Mouse (Mus musculus): ENCODE results near the gene Itih5. TPM values are rescaled to one million over a fixed set of nuclear protein-coding genes. Genes with fewer than 3 reads are reported as not detected.

The Itih5 gene
- total RNA-seq, 2 experiments from 2014 or later = 0.91 to 1.3 TPM

DNA sequence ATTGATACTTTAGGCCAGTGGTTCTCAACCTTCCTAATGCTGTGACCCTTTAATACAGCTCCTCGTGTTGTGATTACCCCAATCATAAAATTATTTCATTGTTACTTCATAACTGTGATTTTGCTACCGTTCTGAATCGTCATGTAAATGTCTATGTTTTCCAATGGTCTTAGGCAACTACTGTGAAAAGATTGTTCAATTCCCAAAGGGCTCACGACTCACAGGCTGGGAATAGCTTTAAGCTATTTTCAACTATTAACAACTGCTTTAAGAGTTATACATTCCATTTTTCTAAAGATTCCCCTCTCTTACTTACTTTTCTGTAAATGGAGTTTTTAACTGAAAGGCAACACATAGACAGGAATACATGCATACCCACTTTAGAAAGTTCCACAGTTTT is 8.6 kb downstream of the Itih5 start:
- no peak for ATAC-seq (replicated peaks; ENCODE audit: low FRiP score, poor library complexity, severe bottlenecking)

DNA sequence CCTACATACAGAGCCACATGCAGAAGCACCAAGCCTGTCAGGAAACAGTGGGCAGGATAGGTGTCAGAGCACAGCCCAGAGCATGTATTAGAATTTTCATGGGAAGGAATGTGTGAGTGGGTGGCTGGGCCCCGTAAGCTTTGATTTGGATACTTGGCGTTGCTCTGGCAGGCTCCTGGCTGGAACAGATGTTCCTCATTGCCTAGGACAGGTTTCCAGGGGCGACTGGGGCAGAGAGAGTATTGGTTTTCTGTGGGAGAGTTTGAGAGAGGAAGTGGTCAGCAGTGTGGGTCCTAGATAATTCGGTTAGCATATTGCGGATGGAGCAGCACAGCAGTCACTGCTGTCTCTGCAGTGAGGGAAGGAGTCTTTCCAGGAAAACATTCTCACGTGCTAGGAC is 13.3 kb downstream of the Itih5 start:
- ATAC-seq (replicated peaks; ENCODE audit: low FRiP score, poor library complexity, severe bottlenecking) = no peak

DNA sequence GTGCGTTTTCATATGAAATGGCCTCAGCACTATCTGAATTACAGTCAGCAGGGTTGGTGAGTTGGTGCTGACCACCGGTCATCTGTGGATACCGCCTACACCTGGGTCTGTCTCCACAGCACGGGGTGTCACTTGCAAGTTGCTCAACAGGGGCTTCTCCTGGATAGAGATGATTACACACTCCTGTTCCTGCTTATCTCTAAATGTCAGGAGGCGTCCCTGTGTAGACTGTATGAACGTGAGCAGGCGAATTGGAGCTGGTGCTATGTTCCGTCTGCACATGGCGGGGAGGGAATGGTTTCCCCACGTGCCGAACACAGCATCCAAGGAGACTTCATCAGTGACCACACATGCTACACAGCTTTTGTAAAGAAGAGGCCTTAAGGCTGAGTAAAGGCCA is 13.9 kb downstream of the Itih5 start:
- ATAC-seq (replicated peaks; ENCODE audit: low FRiP score, poor library complexity, severe bottlenecking) = no peak

DNA sequence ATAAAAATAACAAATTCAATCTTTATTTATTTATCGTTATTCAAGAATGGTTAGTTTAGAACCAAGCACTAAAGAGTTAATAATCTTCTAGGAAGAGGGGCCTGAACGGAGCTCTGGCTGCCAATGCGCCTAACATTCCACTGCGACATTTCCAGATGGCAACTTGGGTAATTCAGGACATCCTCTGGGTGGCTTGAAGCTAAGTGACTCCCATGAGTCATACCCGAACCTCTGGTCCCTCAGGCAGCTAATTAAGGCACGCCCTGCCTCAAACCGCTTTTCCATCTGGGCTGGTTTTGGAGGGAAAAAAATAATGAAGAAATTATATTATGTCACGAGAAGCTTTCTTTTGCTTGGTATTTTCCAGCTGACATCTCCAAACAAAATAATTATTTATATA is 14.6 kb downstream of the Itih5 start:
- no peak for ATAC-seq (replicated peaks; ENCODE audit: low FRiP score, poor library complexity, severe bottlenecking)

DNA sequence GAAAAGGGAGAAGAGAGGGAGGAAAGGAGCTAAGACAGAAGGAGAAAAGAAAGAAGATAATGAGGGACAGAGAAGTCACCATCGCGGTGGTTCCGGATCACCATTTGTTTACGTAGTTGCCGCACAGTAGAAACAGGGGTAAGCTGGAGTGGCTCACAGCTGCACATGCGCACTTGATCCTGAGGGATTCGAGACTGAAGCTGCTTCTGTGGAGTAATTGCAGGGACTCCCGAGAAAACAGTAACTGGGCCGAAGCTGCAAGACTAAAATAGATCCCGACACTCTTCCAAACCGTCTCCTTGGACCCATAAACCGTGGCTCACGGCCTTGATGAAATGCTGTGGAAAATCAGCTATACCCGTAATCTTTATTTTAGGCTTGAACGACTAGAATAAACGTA is 16.6 kb downstream of the Itih5 start:
- no peak for ATAC-seq (replicated peaks; ENCODE audit: low FRiP score, poor library complexity, severe bottlenecking)

DNA sequence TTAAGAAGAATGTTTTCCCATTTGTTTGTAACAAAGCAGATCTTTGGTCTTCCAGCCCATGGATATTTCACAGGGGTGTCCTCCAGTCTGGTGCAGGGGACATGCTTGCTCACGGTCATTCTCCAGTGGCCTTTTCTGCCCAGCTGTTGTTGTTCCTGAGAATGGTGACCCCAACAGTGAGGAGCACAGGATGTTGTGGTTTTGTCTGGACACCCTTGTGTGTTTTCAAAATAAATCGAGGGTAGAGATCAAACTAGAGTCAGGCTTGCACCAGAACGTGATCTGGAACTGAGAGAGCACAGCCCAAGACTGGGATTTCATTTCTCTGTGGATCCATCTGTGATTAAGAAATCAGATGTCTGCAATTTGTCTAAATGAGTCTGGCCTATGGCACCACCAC is 40.2 kb downstream of the Itih5 start:
- ATAC-seq (replicated peaks; ENCODE audit: low FRiP score, poor library complexity, severe bottlenecking) = no peak

DNA sequence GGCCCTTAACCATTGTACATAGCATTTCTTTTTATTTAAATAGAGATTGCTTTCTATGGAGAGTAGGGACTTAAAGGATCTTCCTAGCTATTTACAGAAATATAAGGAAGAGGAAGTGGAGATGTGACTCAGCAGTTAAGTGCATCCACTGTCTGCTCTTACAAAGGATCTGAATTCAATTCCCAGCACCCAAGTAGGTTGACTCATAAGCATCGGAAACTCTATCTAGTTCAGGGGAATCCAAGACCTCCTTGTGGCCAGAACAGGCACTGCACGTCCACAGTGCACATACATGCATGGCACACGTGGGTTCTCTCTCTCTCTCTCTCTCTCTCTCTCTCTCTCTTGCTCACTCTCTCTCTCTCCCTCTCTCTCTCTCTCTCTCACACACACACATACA is 41.8 kb downstream of the Itih5 start:
- no peak for ATAC-seq (replicated peaks; ENCODE audit: low FRiP score, poor library complexity, severe bottlenecking)

DNA sequence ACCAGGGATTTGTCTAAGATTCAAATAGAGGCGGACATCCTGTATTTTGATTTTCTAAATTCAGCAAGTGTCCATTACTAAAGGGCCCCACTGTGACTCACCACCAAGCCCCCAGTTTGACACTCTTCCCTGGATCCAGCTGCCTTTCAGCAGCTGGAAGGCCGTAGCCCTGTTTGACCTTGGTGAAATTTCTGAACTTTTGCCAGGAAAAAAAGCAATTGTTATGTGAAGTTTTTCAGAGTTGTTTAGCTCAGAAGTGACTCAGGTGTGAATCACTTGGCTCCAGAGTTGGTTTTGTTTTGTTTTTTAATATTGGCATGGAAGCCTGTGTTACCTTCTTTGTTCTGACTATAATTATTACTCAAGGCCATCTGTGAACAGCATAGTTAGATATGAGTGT is 46.0 kb downstream of the Itih5 start:
- no peak for ATAC-seq (replicated peaks; ENCODE audit: low FRiP score, poor library complexity, severe bottlenecking)

DNA sequence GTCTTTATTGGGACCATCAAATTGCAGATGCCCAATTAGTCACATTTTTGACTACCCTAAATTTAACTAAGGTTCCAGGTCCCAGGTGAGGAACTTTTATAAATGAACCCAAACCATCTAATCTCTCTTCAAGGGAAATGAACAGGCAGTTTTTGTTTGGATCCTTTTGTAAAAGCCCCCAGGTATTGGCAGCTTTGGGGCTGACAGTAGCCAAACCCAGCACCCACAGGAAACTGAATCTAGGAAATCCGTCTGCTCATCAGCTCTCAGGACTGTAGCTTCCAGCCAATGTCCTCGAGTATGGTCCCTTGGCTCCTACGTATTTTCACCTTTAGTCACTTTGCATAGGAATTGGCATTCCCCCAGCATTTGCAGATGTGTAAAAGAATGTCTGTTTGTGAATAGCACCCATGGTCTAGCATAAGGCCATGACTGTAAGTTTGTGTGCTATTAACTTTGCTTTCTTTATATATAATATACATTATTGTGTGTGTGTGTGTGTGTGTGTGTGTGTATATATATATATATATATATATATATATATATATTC is 47.4 kb downstream of the Itih5 start:
- no peak for ATAC-seq (replicated peaks; ENCODE audit: low FRiP score, poor library complexity, severe bottlenecking)

DNA sequence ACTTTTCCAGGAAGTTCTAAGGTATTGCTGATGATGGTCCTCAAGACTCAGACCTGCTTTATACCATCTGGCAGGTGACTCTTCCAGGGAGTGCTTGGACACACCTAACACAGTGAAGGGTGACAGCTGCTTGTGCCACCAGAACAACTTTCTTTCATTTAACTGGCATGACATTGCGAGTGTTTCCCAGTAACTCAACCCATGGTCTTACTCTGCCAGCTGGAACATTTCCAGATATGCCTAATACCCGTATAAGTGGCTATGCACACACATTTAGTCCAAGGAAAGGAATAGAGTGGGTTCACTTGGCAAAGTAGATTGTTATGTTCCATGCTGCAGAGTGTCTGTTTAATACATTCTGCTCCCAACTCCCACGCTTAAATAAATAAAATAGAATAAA is 50.9 kb downstream of the Itih5 start:
- ATAC-seq (replicated peaks; ENCODE audit: low FRiP score, poor library complexity, severe bottlenecking) = no peak

DNA sequence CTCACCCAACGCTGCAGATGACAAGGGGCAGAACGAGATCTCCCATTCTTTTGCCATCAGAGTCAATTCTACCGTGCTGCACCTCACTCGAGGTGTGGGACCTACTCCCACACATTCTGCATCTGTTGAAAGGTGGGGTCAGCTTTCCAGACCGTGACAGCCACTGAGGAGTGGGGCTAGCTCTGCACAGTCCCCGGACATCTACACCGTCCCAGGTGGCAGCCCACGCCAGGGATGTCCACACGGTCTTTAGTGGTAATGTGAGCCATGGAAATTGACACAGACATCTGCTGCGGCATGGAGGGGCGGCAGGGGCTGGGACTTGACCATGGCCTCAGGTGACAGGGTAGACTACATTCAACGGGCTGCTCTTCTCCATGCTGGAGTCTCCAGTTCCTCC is 60.1 kb downstream of the Itih5 start:
- no peak for ATAC-seq (replicated peaks; ENCODE audit: low FRiP score, poor library complexity, severe bottlenecking)

DNA sequence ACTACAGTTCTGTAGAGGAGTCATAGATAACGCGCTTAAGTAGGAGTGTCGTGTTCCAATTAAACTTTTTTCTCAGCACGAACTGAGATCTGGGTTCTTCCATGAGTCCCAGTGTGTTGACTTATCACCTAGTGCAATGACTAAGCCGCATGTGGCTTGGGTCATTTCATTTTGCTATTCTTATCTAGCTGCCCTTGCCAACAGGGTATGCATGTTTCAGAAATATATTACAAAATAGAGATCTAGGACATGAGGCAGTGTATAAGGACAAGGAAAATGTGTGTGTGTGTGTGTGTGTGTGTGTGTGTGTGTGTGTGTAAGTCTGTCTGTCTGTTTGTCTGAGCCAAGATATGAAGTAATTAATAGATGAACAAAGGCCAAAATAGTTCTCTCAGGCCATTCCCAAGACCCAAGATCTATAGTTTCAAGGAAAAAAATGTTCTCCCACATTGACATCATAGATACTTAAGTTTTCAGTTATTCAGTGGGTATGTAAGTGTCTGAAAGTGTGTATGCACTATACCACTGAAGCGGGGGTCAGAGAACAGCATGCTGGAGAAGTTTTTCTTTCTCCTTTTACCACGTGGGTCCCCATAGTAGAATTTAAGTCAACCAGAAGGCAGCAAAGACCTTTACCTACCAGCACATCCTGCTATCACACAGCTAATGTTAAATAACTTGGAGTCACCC is 62.6 kb downstream of the Itih5 start:
- ATAC-seq (replicated peaks; ENCODE audit: low FRiP score, poor library complexity, severe bottlenecking) = no peak

DNA sequence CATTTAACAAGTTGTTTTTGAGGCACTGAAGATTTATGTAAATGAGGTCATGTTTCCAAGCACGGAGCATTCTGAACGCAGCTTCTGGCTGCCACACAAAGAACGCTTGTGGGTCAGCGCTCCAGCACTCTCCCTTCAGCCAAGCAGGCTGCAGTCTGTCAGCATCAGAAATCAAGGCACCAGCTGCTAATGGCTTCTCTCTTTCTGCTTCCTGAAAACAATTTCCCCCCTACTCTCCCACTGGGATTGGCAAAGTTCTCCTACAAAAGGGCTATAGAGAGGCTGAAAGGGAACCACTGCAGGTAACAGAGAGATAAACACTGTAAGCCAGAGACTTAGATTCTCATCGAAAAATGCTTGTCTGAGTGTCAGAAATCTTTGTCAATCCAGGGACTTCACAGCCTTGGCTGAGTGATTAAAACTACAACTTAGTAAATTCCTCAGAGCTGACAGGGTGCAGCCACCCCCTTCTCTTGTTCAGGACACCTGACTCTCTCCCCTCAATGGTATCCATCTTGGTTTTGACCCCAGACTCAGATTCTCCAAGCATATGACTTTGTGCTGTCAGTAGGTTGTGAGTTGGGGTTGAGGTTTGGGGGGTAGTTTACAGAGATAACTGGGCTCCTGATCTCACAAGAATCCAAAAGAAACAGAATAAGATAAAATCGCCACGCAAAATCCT is 63.3 kb downstream of the Itih5 start:
- ATAC-seq (replicated peaks; ENCODE audit: low FRiP score, poor library complexity, severe bottlenecking) = no peak

DNA sequence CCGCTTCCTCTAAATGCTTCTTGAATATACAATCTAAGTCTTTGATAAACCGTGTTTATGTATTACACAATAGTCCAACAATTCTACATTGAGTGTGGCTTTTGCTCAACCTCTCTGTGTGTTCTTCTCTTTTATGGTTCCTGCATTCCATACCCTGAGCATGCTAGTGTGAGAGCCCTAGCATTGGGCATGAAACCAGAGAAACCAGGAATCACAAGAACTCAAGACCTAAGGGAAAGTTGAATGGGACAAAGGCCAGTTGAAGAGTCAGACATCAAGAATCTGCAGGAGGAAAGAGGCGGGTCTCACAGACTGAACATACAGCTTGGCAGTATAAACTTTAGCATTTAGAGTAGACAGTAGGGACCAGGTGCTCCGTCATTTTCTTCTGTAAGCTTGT is 68.5 kb downstream of the Itih5 start:
- no peak for ATAC-seq (replicated peaks; ENCODE audit: low FRiP score, poor library complexity, severe bottlenecking)

DNA sequence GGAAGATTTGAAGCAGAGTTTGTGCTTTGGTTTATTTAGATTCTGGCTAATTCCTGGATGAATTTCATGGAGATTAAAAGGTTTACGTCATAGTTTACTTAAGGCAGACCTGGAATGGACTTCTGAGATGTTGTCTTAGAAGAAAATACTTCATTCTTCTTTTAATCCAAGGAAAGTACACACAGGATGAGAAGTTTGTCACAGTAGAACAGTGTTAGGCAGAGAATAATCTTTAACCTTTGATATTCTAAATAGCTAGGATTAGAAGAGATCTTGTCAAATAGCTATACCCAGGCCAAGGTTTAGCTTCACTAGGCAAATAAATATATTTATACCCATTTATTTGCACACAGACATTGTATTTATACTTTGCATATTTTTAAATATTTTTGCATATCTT is 73.5 kb downstream of the Itih5 start:
- ATAC-seq (replicated peaks; ENCODE audit: low FRiP score, poor library complexity, severe bottlenecking) = no peak

DNA sequence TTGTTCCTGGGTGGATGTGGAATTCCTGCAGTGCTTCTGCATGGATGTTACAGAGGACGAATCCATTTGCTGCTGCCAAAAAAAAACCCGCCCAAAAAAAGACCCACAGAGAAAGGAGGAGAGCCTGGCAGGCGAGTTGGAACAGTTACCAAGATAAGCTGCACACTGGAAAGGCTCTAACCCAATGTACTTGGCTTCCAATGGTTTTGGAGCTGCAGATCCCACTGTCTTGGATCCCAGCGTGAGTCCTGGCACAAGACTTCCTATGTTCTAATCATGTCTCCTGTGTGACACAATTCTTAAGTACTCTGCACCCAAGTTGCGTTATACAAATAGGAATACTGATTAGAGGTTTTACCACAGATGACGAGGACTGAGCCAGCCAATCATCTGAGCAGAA is 78.6 kb downstream of the Itih5 start:
- no peak for ATAC-seq (replicated peaks; ENCODE audit: low FRiP score, poor library complexity, severe bottlenecking)

DNA sequence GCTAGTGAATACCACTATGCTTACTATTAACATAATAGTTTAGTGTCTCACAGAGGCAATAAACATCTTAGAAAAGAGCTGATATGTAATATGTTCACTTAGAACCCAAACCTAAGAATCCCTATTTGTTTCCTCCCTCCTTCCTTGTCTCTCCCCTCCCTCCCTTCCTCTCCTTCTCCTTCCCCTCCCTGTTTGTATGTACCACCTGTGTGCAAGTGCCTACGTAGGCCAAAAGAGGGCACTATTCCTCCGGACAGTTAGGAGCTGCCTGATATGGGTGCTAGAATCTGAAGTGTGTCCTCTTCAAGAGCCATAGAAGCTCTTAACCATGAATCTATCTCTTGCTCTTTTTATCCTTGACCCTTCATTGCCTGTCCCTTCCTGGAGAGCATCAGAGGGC is 83.2 kb downstream of the Itih5 start:
- ATAC-seq (replicated peaks; ENCODE audit: low FRiP score, poor library complexity, severe bottlenecking) = no peak

DNA sequence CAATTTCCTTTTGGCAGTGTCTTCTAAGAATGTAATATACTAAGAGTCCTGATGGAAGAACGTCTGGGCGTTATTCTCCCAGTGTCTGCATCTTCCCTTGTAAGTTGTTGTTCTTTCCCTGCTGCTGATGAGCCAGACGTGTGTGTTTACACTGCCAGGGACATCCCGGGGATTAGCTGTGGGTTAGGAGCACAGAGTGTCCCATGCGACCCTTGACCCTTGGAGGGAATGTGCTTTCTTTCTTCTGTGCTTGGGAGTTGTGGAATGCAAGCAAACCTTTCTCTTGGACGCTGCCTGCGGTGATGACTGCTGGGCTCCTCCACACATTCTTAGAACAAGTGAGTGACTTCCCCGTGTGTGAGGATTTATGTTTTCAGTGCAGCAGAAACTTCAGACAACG is 89.6 kb downstream of the Itih5 start:
- ATAC-seq (replicated peaks; ENCODE audit: low FRiP score, poor library complexity, severe bottlenecking) = no peak

DNA sequence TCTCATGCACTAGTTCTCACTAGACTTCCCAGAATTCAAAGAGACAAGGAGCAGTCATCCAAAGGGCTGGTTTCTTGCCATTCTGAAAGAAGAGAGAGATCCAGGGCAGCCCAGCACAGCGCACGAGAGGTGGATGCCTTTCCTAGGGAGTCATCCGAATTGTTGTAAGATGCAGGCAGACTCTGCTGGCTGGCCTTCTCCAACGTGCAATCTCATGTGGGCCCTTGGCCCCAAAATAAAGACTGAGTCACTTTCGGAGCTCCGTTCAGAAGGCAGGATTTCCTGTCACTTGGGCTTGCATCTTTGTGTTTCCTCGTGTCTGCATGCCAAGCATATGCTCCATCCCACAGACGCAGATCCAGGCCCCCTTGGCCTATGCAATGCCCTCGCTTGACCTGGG is 97.1 kb downstream of the Itih5 start:
- no peak for ATAC-seq (replicated peaks; ENCODE audit: low FRiP score, poor library complexity, severe bottlenecking)

DNA sequence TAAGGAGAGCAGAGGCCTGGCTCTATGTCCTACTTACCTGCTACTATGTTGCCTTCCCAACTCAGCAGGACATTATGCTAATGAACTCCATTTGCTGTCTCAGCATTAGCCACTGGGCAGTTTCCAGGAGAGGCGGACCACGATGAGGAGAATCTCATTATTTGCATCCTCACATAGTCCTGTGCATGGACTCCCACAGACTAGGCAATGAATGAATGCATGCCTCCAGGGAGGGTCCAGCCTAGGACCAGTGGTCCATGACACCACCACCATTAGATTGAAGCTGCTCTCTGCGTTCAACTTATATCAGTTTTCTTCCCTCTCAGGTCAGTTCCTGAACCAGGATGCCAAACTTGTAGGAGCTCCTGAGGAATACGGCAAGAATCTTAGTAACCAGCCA is 97.6 kb downstream of the Itih5 start:
- no peak for ATAC-seq (replicated peaks; ENCODE audit: low FRiP score, poor library complexity, severe bottlenecking)

DNA sequence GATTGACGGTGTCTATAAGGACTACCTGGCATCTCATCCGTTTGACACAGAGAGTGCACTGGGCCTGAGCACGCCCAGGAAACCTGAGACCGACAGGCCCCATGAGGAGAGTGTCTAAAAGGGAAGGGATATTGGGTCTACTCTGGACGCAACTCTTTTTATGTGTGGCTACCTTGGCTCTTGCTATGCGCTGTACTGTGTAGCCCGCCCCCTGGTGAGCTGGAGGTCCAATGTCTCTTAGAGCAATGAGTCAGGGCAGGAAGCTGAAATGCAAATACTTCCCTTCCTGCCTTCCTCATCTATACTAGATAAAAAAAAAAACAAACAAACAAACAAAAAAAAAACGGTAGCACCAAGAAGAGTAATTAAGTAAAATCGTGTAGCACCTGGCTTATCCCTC is 98.1 kb downstream of the Itih5 start:
- no peak for ATAC-seq (replicated peaks; ENCODE audit: low FRiP score, poor library complexity, severe bottlenecking)

DNA sequence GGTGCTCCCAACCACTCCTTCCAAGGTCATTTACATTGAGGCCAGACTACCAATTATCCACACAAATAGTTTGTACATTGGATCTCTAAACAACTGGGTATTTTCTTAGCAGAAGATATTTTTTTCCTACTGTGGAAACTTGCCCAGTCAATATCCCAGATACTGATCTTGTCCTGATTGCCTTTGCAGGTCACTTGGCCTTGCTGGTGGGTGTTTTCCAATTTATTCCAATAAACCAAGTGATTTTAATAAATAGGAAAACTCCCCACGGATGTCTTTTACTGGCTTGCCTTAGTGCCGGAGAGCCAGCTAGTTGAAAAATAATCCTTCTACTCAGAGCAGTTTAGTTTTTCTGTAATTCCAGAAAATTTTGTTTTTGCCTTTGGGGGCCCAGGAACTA is 98.6 kb downstream of the Itih5 start:
- no peak for ATAC-seq (replicated peaks; ENCODE audit: low FRiP score, poor library complexity, severe bottlenecking)

All from erythroid progenitor cell, adult 5-6 weeks (primary cell).